Mouse (Mus musculus) brown adipose tissue, adult 24 weeks (tissue): ENCODE data around the gene Auts2. TPM values are rescaled to one million over a fixed set of nuclear protein-coding genes. Genes with fewer than 3 reads are reported as not detected.

Experiments
- H3K27ac ChIP-seq: fragments of 200-500 bp; replicated peaks from 2 replicates; pipeline ENCODE4 v1.5.1; 2012; ENCODE audit warnings: low read depth, mild to moderate bottlenecking, low read length
- H3K4me1 ChIP-seq: fragments of 200-500 bp; 2 replicates; pipeline ENCODE4 v1.6.1; 2012; ENCODE audit warnings: low read length, mixed read lengths; ENCODE audit not compliant: control insufficient read depth, insufficient read depth, insufficient read length
- H3K4me3 ChIP-seq: fragments of 200-500 bp; 2 replicates; pipeline ENCODE4 v1.5.1; 2012; ENCODE audit warnings: low read depth, mild to moderate bottlenecking, low read length, moderate library complexity; ENCODE audit not compliant: insufficient read depth
- polyA plus RNA-seq: library from polyadenylated mRNA; stranded (reverse); fragments of >200 nt; gene quantifications from 2 replicates; pipeline ENCODE4 v1.2.4, GENCODE M21; 2012; ENCODE audit not compliant: missing spikeins, insufficient read depth, insufficient read length

The Auts2 gene
- polyA plus RNA-seq, 1 experiment = 2.4 TPM

GRCm38 (mm10) chr5:132270074-132270473 lies 273.1 kb downstream of the Auts2 start:
- Histone ChIP-seq H3K4me3 (no peak overlapping the region), H3K27ac (no peak overlapping the region), H3K4me1 (no peaks in the 10 kb centered on the region)

DNA sequence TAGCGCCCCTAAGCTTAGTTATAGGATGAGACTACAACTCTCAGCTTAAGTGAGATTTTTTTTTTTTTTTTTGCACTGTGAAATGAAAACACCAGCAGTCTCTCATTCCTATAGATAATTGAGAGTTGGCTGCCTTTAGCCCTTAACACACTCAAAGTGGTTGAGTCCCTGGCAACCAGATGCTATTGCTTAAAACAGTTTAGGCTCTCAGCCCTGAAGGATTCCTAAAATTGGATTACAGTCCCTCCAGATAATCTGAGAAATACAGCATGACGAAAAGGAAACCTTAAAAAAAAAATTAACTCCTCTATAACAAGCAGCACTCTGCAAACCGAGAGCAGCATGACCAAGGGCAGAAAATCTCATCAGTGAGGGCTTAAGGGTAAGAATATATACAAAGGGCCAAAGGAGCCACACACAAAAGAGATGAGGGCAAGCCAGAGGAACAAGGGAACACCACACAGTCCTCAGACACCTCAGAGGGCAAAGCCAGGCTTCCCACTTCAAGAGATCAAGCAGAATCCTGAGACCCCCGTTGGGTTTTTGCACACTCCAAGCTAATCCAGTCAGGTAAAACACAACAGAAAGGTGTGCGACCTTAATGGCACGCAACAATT lies 274.7 kb downstream of the Auts2 start:
- Histone ChIP-seq H3K4me3 (no peak overlapping the region), H3K4me1 (no peaks in the 10 kb centered on the region), H3K27ac (no peak overlapping the region)

- no peak overlapping the region for H3K27ac ChIP-seq
- no peaks in the 10 kb centered on the region for H3K4me1 ChIP-seq
- H3K4me3 ChIP-seq = no peak overlapping the region
These were observed 278.1 kb downstream of the Auts2 start for GRCm38 (mm10) chr5:132265015-132265414.

GRCm38 (mm10) chr5:132261750-132262149 lies 281.4 kb downstream of the Auts2 start:
- Histone ChIP-seq H3K27ac (no peak overlapping the region), H3K4me1 (no peaks in the 10 kb centered on the region), H3K4me3 (no peak overlapping the region)

GRCm38 (mm10) chr5:132258882-132259281 lies 284.3 kb downstream of the Auts2 start:
- Histone ChIP-seq H3K27ac (no peak overlapping the region), H3K4me3 (no peak overlapping the region), H3K4me1 (no peaks in the 10 kb centered on the region)

DNA sequence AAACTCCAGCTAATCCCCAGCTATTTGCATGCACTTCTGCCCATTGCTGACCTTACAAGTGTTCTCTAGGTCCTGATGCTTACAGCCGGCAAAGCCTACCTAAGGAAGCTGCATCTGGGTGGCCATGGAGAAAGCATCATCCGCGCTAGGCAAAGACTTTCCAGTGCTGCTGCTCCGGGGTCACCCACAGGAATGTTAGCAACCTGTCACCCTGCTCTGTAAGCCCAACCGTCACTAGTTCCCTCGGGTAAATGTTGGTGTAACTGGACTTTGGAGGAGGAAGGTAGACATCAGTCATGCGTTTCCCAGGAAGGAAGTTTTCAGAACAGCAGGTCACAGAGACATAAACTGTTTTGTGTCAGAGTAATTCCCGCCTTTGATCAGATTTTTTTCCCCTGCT lies 287.6 kb downstream of the Auts2 start:
- Histone ChIP-seq H3K27ac (no peak overlapping the region), H3K4me1 (no peaks in the 10 kb centered on the region), H3K4me3 (no peak overlapping the region)

DNA sequence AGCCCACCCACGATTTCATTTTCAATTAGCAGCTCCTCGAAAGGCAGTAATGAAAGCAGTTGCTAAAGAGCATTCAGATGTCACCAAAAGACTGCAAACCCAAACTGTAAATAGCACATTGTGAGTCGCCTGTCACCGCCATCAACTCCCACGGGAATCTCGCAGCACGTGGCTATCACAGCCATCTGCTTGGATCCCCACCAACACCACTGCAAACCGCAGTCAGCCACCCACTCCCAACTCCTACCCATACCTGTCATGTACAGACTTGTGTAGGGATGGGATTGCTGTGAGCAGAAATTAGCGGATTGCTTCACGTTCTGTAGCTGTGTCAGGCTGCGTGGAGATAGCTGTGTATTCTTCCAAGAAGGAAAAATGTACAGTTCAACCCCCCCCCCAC lies 293.6 kb downstream of the Auts2 start:
- no peak overlapping the region for H3K27ac ChIP-seq
- no peak overlapping the region for H3K4me3 ChIP-seq
- H3K4me1 ChIP-seq = peaks cover 2% of the 10 kb centered on the region; the same call in 1 of the 2 replicates

DNA sequence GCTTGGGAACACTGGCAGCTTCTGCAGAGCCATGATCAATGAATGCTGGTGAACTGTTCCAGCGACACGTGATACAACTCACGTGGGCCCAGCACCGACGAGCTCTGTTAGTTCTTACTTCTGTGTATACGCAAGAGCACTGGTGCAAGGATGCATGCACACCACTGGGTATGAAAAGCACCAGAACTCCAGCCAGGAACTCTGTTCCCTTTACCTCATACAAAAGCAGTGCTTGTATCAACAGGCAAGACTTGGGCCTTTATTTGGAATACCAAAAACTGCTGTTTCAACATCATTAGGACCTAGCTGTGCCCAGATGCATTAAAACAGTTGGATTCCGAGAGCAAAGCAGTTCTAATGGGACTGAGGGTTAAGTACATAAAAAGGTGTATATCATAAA lies 295.1 kb downstream of the Auts2 start:
- H3K4me3 ChIP-seq = no peak overlapping the region
- peaks cover 2% of the 10 kb centered on the region; the same call in 1 of the 2 replicates for H3K4me1 ChIP-seq
- H3K27ac ChIP-seq = no peak overlapping the region

- H3K4me1 ChIP-seq = no peaks in the 10 kb centered on the region
These were observed 307.7 kb downstream of the Auts2 start for GRCm38 (mm10) chr5:132235460-132235859.

GRCm38 (mm10) chr5:132234471-132234870 lies 308.7 kb downstream of the Auts2 start:
- H3K27ac ChIP-seq = no peak overlapping the region
- H3K4me1 ChIP-seq = peaks cover 3% of the 10 kb centered on the region; the same call in 1 of the 2 replicates
- no peak overlapping the region for H3K4me3 ChIP-seq

More at GRCm38 (mm10) chr5:132235460-132235859, 307.7 kb downstream of the Auts2 start:
- Histone ChIP-seq H3K27ac (no peak overlapping the region), H3K4me3 (no peak overlapping the region)

GRCm38 (mm10) chr5:132231280-132232047 lies 311.7 kb downstream of the Auts2 start:
- no peak overlapping the region for H3K4me3 ChIP-seq
- H3K4me1 ChIP-seq = peaks cover 5% of the 10 kb centered on the region; the same call in 1 of the 2 replicates
- no peak overlapping the region for H3K27ac ChIP-seq

GRCm38 (mm10) chr5:132229644-132230357 lies 313.3 kb downstream of the Auts2 start:
- Histone ChIP-seq H3K4me1 (peaks cover 5% of the 10 kb centered on the region; the same call in 1 of the 2 replicates), H3K4me3 (no peak overlapping the region), H3K27ac (no peak overlapping the region)

- H3K4me3 ChIP-seq = no peak overlapping the region
- peaks cover 5% of the 10 kb centered on the region; the same call in 1 of the 2 replicates for H3K4me1 ChIP-seq
- no peak overlapping the region for H3K27ac ChIP-seq
These were observed 314.1 kb downstream of the Auts2 start for GRCm38 (mm10) chr5:132229023-132229422.

GRCm38 (mm10) chr5:132220376-132220930 lies 322.7 kb downstream of the Auts2 start:
- H3K4me3 ChIP-seq = no peak overlapping the region
- H3K27ac ChIP-seq = no peak overlapping the region
- no peaks in the 10 kb centered on the region for H3K4me1 ChIP-seq

- Histone ChIP-seq H3K4me1 (no peaks in the 10 kb centered on the region), H3K27ac (no peak overlapping the region), H3K4me3 (no peak overlapping the region)
These were observed 327.0 kb downstream of the Auts2 start for GRCm38 (mm10) chr5:132216143-132216542.
